Mouse (Mus musculus): ENCODE results near the gene Gart. TPM values are rescaled to one million over a fixed set of nuclear protein-coding genes. Genes with fewer than 3 reads are reported as not detected.

Gene Gart
- total RNA-seq, 2 experiments from 2014 or later = 58.4 to 66.2 TPM

DNA sequence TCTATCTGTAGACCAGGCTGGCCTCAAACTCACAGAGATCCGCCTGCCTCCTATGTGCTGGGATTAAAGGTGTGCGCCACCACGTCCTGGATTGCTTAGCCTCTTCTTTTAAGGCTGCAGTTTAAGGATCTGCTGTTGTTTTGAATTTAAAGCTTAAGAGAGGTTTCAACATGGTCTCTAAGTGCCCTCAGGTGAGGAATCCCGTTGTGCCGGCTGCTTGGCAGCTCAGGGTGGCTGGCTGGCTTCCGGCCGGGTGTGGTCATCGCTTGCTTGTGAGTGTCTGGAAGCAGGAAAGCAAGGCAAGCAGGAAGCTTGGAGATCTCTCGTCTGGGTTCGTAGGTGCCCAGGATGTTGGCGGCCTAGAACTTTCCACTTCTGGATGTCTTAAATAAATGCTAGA, 25.8 kb downstream of the Gart start:
- H3K27ac ChIP-seq = no peak overlapping the region
- TF ChIP-seq CTCF (IDR thresholded peaks at IDR 0.05) = no peak
- no peak overlapping the region for H3K4me3 ChIP-seq
- no peak for DNase-seq
- intact Hi-C loops (cut with DNase I) = no loop called here

- intact Hi-C loops (cut with DNase I) = no loop called here
- no peak overlapping the region for H3K4me3 ChIP-seq
- DNase-seq = no peak
- H3K27ac ChIP-seq = no peak overlapping the region
- no peak for TF ChIP-seq CTCF (IDR thresholded peaks at IDR 0.05)
These were observed 26.6 kb downstream of the Gart start for GRCm38 (mm10) chr16:91620185-91620584.

GRCm38 (mm10) chr16:91618511-91619501, 27.9 kb downstream of the Gart start, which contains the start of gene Dnajc28:
TSS of gene Dnajc28 (minus strand) at chr16:91619026.
- peak; percentile 87 for DNase-seq
- H3K27ac ChIP-seq = peak within 1 kb of the TSS; percentile 92
- TF ChIP-seq CTCF (IDR thresholded peaks at IDR 0.05) = no peak
- intact Hi-C loops (cut with DNase I) = no loop called here
- H3K4me3 ChIP-seq = peak within 1 kb of the TSS; percentile 93

DNA sequence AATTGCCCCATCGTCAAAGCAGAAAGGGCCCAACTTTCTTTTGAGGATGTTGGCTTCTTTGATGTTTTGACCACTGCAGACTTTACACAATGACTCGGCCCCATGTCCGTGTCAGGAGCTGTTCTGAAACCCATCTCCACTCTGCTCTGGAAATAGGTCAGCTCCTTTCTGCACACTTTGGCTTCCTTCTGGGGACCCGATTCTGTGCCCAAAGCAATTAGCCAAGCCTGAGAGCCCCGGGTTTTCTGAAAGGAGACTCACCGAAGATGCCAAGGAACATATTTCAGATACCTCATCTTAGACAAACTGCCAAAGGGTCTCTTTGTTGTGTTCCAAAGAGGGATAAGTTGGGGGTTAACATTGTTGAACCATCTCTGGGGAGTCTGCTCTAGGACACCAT, 32.2 kb downstream of the Gart start:
- intact Hi-C loops (cut with DNase I) = no loop called here
- no peak for TF ChIP-seq CTCF (IDR thresholded peaks at IDR 0.05)
- no peak for DNase-seq
- Histone ChIP-seq H3K4me3 (no peak overlapping the region), H3K27ac (no peak overlapping the region)

DNA sequence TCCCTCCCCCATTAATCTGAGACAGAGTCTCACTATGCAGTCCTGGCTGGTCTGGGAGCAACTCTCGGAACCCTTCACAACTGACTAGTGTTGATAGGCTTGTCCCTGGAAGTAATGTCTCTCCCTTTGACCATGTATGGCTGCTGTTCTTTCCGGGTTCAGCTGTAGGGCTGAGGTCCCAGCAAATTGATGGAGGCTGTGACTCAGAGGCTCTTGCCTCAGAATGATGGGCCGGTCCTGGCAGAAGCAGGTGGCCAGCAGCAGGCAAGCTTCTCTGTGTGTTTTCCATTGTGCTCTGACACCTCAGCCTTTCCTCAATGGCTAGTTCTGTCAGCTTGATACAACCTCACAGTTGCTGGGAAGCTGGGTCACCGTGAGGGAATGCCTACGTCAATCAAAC, 34.2 kb downstream of the Gart start:
- intact Hi-C loops (cut with DNase I) = no loop called here
- DNase-seq = no peak
- no peak for TF ChIP-seq CTCF (IDR thresholded peaks at IDR 0.05)
- Histone ChIP-seq H3K27ac (no peak overlapping the region), H3K4me3 (no peak overlapping the region)

- DNase-seq = no peak
- intact Hi-C loops (cut with DNase I) = no loop called here
- no peak for TF ChIP-seq CTCF (IDR thresholded peaks at IDR 0.05)
These were observed 35.5 kb downstream of the Gart start for GRCm38 (mm10) chr16:91611248-91611647.

DNA sequence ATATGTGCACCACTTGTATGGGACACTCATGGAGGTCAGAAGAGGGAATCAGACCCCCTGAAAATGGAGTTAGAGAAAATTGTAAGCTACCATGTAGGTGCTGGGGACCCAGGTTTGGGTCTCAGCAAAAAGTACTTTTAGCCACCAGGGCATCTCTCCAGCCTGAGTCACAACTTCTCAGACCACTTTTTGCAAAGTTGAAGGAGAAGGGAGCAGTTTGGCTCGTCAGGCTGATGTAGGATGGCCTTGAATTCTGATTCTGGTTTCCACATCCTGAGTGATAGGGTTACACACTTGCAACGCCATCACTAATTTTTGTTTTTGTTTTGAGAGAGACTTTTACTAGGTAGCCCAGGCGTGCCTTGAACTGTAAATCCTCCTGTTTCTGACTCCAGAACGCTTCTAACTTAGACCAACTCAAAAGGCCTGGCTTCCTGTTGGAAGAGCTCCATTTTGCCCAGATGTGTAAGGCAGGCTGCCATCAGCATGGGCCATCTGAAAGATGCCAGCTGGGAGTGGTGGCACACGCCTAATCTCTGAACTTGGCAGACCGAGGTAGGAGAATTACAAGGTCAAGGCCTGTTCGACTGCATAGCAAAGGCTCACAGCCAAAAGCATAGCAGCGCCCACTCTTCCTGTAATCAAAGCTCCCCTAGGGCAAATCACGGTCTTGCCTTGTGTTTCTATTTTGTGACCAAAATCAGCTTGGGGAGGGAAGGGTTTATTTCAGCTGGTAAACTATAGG, 37.1 kb downstream of the Gart start:
- Histone ChIP-seq H3K4me3 (no peak overlapping the region), H3K27ac (no peak overlapping the region)
- intact Hi-C loops (cut with DNase I) = no loop called here
- TF ChIP-seq CTCF (IDR thresholded peaks at IDR 0.05) = no peak
- peak; percentile 42 for DNase-seq

More at GRCm38 (mm10) chr16:91611248-91611647, 35.5 kb downstream of the Gart start:
- H3K4me3 ChIP-seq = no peak overlapping the region
- H3K27ac ChIP-seq = no peak overlapping the region

- no peak for TF ChIP-seq CTCF (IDR thresholded peaks at IDR 0.05)
- intact Hi-C loops (cut with DNase I) = no loop called here
- Histone ChIP-seq H3K4me3 (no peak overlapping the region), H3K27ac (no peak overlapping the region)
- no peak for DNase-seq
These were observed 39.8 kb downstream of the Gart start for GRCm38 (mm10) chr16:91606958-91607357.

GRCm38 (mm10) chr16:91605156-91605555, 41.6 kb downstream of the Gart start:
- DNase-seq = no peak
- TF ChIP-seq CTCF (IDR thresholded peaks at IDR 0.05) = no peak
- intact Hi-C loops (cut with DNase I) = no loop called here
- Histone ChIP-seq H3K27ac (no peak overlapping the region), H3K4me3 (no peak overlapping the region)

GRCm38 (mm10) chr16:91601693-91602092, 45.1 kb downstream of the Gart start:
- DNase-seq = no peak
- Histone ChIP-seq H3K4me3 (no peak overlapping the region), H3K27ac (no peak overlapping the region)
- intact Hi-C loops (cut with DNase I) = no loop called here
- no peak for TF ChIP-seq CTCF (IDR thresholded peaks at IDR 0.05)

- no peak for TF ChIP-seq CTCF (IDR thresholded peaks at IDR 0.05)
- H3K27ac ChIP-seq = no peak overlapping the region
- no peak for DNase-seq
- H3K4me3 ChIP-seq = no peak overlapping the region
- intact Hi-C loops (cut with DNase I) = no loop called here
These were observed 45.7 kb downstream of the Gart start for GRCm38 (mm10) chr16:91601081-91601480.

- no peak overlapping the region for H3K27ac ChIP-seq
- DNase-seq = no peak
- peak; percentile 23; the same call in 1 of the 2 replicates for TF ChIP-seq CTCF (IDR thresholded peaks at IDR 0.05)
- no peak overlapping the region for H3K4me3 ChIP-seq
- intact Hi-C loops (cut with DNase I) = no loop called here
These were observed 47.5 kb downstream of the Gart start for GRCm38 (mm10) chr16:91599242-91599641.

DNA sequence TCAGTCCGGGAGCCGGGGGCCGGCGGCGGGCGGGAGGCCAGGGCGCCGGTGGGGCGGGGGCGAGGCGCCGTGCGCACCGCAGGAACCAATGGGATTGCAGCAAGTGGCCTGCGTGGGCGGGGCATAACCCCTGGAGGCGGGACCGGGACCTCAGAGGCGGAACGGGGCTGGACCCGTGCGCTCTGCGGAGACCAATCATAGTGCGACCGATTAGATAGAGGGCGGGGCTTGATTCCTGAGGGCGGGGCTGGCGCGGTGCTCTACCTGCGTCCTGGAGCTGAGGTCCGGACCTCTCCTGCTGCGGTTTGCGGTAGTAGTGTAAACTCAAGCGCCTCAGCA, 49.1 kb downstream of the Gart start, which contains the start of gene Tmem50b:
Gene Tmem50b (minus strand): TSS at position 129 of the 339 bp plus-strand sequence.
- no peak for TF ChIP-seq CTCF (IDR thresholded peaks at IDR 0.05)
- peak within 1 kb of the TSS; percentile 94 for H3K27ac ChIP-seq
- DNase-seq = peak; percentile 100
- H3K4me3 ChIP-seq = peak within 1 kb of the TSS; percentile 92
- intact Hi-C loops (cut with DNase I) = no loop called here
